Mouse (Mus musculus) thymus, postnatal 10 days (tissue): ENCODE data around the gene Plg.

Experiments used
- DNase-seq, 2 experiments: peaks; one replicate each; pipeline ENCODE4 v3.0.0; 2021; ENCODE audit warnings: low spot score in 2 of 2

The Plg gene

DNA sequence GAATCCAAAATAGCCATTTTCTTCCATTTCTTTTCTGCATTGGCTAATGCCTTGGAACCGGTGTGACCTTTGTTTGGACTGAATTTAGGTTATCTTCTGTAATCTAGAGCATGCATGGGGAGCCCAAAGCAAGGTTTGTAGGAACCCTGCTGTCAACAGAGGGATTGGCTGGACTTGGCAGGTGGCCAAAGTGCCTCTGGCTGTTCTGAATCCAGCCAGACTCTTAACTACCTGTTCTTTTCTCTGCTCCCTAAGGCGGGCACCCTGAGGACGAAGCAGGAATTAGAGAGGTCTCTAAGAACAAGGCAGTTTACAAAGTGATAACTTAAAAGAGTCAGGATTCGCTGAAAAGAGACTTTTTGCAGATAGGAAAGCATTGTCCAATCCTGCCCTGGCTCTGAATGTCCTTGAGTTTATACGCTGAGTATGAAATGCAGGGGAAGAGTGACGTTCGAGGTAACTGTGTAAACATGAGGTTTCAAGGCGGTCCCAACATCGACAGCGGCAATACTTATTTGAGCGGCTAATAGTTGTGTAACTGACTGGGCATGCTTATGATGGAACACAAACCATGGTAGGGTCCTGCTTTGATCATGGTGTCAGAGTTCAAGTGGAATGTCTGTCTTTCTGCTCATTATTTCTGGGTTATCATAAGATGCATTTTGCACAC is 74.6 kb downstream of the Plg start:
- DNase-seq: no peak

DNA sequence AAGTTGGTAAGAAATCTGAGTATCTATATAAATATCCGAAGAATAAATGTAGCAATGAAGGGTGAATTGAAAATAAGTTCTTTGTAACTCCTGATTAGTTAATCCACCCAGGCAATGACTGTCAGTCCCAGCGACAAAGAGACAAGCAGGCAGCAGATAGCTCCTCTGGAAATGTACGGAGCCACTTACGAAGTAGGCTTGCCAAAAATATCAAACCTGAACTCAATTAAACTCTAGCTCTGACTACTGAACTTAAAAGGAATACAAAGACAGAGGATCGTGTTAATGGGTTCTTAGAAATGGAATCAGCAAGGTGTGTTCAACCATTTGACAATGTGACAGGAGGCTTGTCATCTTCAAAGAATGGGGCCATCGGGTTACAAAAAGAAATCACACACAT is 75.3 kb downstream of the Plg start:
- DNase-seq: no peak

DNA sequence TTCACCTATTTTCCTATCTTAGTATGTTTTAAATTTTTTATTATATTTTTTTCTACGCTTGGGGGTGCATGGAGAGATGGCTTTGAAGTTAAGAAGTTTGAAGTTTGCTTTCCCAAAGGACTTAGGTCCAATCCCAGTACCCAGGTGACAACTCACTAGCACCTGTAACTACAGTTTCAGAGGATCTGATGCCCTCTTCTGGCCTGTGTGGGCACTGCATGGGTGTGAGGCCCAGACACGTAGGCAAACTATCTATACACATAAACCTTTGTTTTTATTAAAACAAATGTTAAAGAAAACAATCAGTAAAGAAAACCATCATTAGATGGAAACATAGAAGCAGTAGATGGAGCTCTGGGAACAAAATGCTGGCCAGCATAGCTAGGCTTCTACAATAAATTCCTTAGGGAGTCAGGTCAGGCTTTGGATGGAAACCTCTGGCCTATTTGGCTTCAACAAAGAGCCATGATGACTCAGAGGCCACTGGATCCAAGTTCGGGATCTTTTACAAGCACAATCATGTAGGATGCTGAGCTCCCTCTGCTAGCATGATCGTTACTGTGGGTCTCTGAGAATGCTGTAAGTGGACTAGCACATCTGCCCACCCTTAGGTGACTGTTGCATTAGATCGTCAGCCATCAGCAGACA is 76.9 kb downstream of the Plg start:
- peak; percentile 19 to 50 for DNase-seq

DNA sequence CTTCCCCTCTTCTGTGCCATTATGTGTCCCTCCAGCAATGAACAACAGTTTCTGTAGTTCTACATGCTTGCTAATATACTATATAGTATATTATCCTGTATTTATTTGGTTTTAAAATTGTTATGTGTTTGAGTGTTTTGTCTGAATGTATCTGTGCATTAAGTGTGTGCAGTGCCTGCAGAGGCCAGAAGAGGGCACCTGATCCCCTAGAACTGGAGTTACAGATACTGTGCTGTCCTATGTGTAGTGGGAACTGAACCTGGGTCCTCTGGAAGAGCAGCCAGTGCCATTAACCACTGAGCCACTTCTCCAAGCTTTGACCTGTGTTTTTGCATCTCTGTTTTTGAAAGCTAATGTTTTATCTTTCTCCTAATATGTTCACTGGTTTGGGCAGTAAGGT is 82.8 kb downstream of the Plg start:
- no peak for DNase-seq

DNA sequence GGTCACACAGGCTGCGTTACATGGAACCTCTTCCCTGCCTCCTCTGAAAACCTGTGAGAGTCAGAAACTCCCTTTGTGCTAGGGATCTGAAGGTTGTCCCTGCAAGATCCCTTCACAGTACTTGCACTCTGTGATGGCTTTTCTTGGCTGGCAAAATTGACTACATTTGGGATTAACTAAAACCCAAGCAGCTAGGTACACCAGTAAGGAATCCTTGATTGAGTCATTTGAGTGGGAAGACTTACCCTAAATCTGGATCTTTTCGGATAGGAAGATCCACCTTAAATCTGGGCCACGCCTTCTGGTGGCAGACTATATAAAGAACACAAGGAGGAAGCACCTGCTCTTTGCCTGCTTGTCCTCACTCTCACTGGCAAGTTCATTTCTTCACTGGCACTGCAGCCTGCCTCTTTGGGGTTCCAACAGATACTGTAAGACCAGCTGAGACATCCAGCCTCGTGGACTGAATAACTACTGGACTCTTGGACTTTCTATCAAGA is 88.1 kb downstream of the Plg start:
- DNase-seq: peak; percentile 13 to 27

DNA sequence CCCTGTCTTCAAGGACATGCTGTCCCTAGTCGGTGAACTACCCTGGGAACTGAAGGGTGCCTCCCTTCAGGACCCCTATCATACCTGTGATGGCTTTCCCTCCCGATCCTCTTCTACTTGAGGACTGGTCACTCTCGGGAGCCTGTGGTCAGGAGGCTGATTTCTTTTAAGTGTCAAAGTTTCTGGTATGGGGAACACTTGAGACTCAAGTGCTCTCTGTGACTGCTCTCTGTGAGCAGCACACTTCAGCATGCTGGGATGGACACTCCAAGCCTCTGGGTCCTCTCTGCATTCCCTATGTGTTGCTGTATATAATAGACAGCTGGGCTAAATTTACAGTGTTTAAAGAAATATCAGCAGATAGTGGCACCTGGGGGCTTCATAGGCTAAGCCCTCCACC is 89.2 kb downstream of the Plg start:
- DNase-seq: no peak

DNA sequence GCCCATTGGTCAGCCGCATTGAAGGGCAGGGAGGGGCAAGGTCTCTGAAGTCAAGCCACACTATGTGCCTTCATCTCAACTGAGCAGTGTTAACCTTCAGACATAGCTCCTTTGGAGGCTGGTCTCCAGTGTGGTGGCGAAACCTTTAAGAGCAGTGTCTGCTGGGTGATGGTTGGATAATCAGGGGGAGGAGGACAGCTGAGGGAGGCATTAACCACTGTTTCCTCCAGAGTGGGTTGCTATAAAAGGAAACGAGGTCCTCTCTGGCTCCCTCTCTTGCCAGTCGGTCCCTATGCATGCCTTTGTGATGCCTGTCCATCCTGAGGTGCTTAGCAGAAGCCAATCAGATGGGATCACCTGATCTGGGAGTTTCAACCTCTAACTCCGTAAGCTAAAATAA is 90.3 kb downstream of the Plg start:
- no peak for DNase-seq
